Mouse (Mus musculus) c-Kit-positive CD71-positive TER-119-negative erythroid progenitor cells, embryonic 14.5 days (primary cell): ENCODE measurements around the gene Farp1.

ENCODE experiments used
- DNase-seq: peaks from one replicate; pipeline ENCODE4 v3.0.0-alpha.2; 2013; ENCODE audit warnings: low read depth

Farp1 gene

GRCm38 (mm10) chr14:121145698-121146097, 110.7 kb downstream of the Farp1 start:
- DNase-seq = no peak

GRCm38 (mm10) chr14:121146213-121146612, 111.2 kb downstream of the Farp1 start:
- DNase-seq = no peak

- DNase-seq = no peak
These were observed 112.0 kb downstream of the Farp1 start for GRCm38 (mm10) chr14:121147026-121147425.

GRCm38 (mm10) chr14:121148088-121148785, 113.2 kb downstream of the Farp1 start:
- no peak for DNase-seq

- no peak for DNase-seq
These were observed 115.0 kb downstream of the Farp1 start for GRCm38 (mm10) chr14:121149984-121150383.

GRCm38 (mm10) chr14:121151837-121152236, 116.8 kb downstream of the Farp1 start:
- no peak for DNase-seq

- no peak for DNase-seq
These were observed 117.8 kb downstream of the Farp1 start for GRCm38 (mm10) chr14:121152771-121153170.

- no peak for DNase-seq
These were observed 118.3 kb downstream of the Farp1 start for GRCm38 (mm10) chr14:121153260-121153659.

- DNase-seq = no peak
These were observed 120.2 kb downstream of the Farp1 start for GRCm38 (mm10) chr14:121155173-121155572.

GRCm38 (mm10) chr14:121158616-121159015, 123.6 kb downstream of the Farp1 start:
- no peak for DNase-seq

- no peak for DNase-seq
These were observed 127.8 kb downstream of the Farp1 start for GRCm38 (mm10) chr14:121162822-121163221.

- no peak for DNase-seq
These were observed 129.9 kb downstream of the Farp1 start for GRCm38 (mm10) chr14:121164866-121165265.

GRCm38 (mm10) chr14:121165408-121166037, 130.5 kb downstream of the Farp1 start:
- DNase-seq = no peak

GRCm38 (mm10) chr14:121166038-121166436, 131.0 kb downstream of the Farp1 start:
- DNase-seq = no peak

GRCm38 (mm10) chr14:121168716-121169115, 133.7 kb downstream of the Farp1 start:
- no peak for DNase-seq

GRCm38 (mm10) chr14:121170321-121170720, 135.3 kb downstream of the Farp1 start:
- no peak for DNase-seq

- no peak for DNase-seq
These were observed 137.4 kb downstream of the Farp1 start for GRCm38 (mm10) chr14:121172065-121173036.

- no peak for DNase-seq
These were observed 140.4 kb downstream of the Farp1 start for GRCm38 (mm10) chr14:121175385-121175784.

- no peak for DNase-seq
These were observed 140.9 kb downstream of the Farp1 start for GRCm38 (mm10) chr14:121175861-121176260.

- no peak for DNase-seq
These were observed 142.9 kb downstream of the Farp1 start for GRCm38 (mm10) chr14:121177907-121178306.

GRCm38 (mm10) chr14:121180611-121181010, 145.6 kb downstream of the Farp1 start:
- DNase-seq = no peak

- DNase-seq = no peak
These were observed 146.8 kb downstream of the Farp1 start for GRCm38 (mm10) chr14:121181798-121182197.

GRCm38 (mm10) chr14:121182967-121183366, 148.0 kb downstream of the Farp1 start:
- DNase-seq = no peak
